Mouse (Mus musculus): Measurements from ENCODE around the gene Stac3.

- TF ChIP-seq CTCF (conservative IDR thresholded peaks at IDR 0.05; ENCODE audit: insufficient read depth, insufficient read length, low read depth, low read length) (no peak), POLR2A (IDR thresholded peaks at IDR 0.05; ENCODE audit: low read depth, low read length) (no peak)
Measured at GRCm38 (mm10) chr10:127516576-127517260, 15.2 kb downstream of the Stac3 start.
